Mouse (Mus musculus) layer of hippocampus, postnatal 25 days (tissue): ENCODE data around the gene C5ar1. TPM values are rescaled to one million over a fixed set of nuclear protein-coding genes. Genes with fewer than 3 reads are reported as not detected.

Experiments used
- DNase-seq, 2 experiments: peaks; one replicate each; pipeline ENCODE4 v3.0.0; 2022; ENCODE audit warnings: mixed read lengths in 2 of 2, low spot score in 1 of 2; ENCODE audit errors: extremely low spot score in 1 of 2
- total RNA-seq, 2 experiments: library from RNA; stranded (reverse); gene quantifications; 2 replicates each; pipeline ENCODE4 v1.2.3; 2021

Gene C5ar1
- total RNA-seq, 2 experiments from 2014 or later, result 1.1 TPM

- no peak for DNase-seq
These were observed 19.8 kb downstream of the C5ar1 start for GRCm38 (mm10) chr7:16239554-16239997.

DNA sequence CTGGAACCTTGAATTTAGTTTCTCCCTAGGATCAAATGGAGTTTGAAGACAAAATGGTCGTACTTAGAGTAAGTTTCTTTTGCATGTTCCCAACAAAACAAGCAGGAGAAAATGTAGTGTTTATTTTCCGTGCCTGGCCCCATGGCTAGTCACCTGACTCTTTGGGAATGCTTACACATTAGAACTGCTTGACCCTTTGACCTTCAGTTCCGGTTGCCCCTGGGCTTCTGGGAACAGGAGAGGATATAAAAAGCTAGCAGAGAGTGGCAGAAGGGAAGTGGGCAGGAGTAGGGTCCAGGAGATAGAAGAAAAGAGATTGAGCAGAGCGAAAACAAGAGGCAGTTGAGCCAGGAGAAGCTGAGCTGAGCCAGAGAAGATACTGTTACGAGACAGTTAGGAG lies 29.5 kb downstream of the C5ar1 start:
- DNase-seq, result no peak

DNA sequence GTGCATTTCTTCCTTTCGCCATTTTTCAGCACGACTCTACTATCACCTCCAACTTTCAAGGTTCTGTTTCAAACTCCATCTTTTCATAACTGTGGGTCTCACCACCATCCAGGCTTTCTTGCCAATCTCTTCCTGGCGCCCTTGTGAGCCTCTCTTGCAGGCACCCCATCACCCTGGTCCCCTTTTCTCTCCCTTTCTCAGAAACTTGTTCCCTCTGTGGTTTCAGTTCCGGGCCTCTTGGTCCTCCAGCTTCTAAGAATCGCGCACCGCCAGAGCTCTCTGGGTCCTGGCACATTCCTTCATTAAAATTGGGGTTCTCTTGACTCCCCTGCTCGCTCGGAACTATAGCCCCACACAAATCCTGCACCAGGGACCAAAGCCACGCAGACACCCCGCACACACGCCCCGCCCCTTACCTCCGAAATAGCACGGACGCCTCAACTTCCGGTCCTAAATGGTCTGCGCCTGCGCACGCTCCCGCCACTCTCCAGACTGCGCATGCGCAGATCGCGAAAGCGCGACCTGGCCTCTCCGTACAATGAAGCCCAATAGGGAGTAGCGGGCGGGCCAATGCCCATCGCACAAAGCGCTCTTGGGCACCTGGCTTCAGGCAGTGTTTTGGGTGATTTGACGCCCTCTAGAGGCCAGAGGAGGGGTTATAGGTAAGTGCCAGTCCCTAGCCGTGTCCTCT lies 37.6 kb downstream of the C5ar1 start, which contains the start of gene Dhx34:
Gene Dhx34, minus strand, starts transcription at position 456 of the 691 bp plus-strand sequence.
- peak; percentile 90 to 93 for DNase-seq

- DNase-seq, result no peak
These were observed 45.4 kb downstream of the C5ar1 start for GRCm38 (mm10) chr7:16213986-16214385.

DNA sequence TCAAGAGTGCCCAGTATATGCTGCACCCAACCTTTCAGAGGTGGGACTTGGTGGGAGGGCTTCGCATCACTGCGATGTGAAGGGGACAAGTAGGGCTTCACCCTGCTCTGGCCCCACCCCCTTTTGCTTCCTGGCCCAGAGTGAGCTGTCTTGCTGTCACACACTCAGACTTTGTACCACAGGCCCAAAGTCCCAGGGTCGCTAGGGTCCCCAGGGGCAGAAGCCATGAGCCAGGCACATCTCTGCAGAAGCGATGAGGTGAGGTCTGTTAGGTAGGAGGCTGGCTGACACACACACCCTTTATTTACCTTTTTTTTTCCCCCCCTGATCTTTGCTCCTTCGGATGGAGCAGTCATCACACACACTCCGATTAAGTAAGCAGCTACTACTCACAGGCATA lies 46.1 kb downstream of the C5ar1 start:
- DNase-seq, result no peak

- no peak for DNase-seq
These were observed 48.4 kb downstream of the C5ar1 start for GRCm38 (mm10) chr7:16210862-16211365.

DNA sequence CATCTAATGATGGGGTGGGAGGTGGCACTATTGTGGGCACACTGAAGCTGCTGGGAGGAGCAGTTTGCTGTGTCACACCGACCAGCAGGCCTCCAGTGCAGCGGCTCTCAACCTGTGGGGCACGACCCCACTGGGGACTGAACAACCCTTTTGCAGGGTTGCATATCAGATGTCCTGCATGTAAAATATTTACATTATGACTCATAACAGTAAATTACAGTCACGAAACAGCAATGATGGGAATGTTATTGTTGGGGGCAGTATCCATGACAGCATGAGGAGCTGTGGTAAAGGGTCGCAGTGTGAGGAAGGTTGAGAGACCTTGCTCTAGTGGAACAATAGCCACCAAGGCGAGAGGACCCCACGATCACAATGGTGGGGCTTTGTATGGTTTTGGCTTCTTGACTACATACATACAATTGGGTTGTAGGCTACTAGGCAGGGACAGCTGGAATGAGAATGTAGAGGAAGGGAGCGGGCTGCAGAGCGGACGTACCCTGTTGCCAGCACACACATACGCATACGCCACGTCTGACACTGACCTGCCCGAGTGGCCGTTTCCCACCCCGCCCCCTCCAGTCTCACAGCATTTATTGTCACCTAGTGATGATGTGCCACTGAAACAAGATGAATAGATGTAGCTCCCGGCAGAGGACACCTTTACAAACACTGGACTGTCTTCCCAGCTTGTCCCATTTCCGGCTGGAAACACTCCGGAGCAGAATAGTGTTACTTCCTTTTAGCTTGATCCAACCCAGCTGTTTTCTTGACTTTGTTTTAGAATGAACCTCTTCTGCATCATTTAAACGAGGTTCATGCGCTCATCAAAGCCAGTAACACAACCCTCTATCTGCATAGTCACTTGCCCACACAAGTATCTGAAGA lies 50.3 kb downstream of the C5ar1 start:
- DNase-seq, result no peak

DNA sequence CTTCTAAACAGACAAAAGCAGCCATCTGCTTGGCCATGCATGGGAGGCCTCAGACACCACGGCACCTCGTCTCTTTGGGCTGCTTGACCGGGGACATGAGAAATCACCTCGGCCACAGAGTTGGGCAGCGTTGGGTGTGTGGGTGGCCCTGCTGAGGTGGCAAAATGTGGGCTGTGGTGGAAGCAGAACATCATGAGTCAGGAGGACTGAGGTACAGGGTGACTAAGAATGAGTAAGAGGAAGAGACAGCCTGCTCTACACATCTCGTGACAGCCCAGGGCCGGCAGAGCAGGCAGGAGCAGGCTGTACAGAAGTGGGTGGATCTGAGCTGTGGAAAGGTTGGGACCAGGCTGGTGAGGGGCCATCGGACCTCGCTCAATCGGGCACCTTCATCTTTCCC lies 51.8 kb downstream of the C5ar1 start:
- DNase-seq, result no peak

GRCm38 (mm10) chr7:16207076-16207475 lies 52.3 kb downstream of the C5ar1 start:
- no peak for DNase-seq

GRCm38 (mm10) chr7:16204791-16205190 lies 54.5 kb downstream of the C5ar1 start:
- DNase-seq, result no peak

GRCm38 (mm10) chr7:16203505-16203903 lies 55.8 kb downstream of the C5ar1 start:
- no peak for DNase-seq

- DNase-seq, result no peak
These were observed 56.4 kb downstream of the C5ar1 start for GRCm38 (mm10) chr7:16202756-16203504.

DNA sequence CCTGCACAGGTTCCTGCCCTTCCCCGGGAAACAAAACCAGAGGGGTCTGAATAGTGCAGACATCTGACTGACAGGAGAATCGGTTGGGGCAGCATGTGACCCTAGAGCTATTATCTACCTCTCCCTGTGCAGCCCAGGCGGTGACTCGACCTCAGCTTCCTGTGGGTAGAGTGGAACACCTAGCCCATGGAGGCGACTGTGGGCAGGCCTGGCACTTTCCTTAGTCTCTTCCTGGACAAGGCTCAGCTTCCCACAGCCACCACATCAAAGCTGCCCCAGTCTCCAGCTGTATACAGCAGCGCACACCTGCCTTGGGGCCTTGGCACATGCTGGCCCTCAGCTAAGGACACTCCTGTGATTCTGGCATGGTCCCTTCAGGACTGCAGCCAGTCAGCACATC lies 58.2 kb downstream of the C5ar1 start:
- no peak for DNase-seq

DNA sequence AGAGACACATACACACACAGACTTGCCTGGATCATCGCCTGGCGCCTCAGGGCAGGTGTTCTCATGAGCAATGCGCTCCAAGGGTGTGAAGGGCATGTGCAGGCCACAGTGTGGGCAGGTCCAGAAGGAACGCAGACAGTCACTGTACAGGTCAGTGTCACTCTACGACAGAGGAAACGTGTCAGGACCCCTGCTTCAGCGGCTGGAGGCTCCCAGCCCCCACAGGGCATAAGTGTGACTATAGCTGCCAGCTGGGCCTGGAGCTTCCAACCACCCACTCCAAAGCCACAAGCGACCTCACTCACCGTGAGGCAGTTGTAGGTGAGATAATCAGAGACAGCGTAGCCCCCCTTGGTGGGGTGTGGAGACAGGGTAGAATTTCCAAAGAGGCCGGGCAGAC lies 60.8 kb downstream of the C5ar1 start:
- DNase-seq, result no peak

DNA sequence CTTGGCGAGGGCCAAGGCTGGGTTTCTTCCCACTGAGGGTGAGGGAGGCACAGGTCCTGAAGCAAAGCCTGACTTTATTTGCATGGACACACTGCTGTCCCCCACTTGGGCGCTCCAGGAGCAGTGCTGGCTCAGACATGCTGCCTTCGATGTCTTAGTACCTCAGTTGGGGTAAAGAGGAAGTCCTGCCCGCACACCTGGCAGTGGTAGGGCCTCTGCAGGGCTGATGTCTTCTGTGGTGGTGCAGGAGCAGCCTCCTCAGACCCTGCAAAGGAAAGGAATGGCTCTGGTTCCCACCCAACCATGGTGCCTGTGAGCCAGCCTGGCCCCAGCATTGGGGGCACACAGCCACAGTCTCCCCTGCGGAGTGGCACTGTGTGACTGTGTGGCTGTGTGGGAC lies 62.2 kb downstream of the C5ar1 start:
- no peak for DNase-seq

Other genes with a start within 250 kb of the C5ar1 start
- 10 to 100 TPM; 15.9 to 23.2 TPM for gene Bicra, start 211.6 kb downstream of the C5ar1 start, total RNA-seq
- gene Zfp541, start 197.7 kb downstream of the C5ar1 start, total RNA-seq, result under 1 TPM; 0.44 to 0.66 TPM
- gene Napa, start 161.1 kb downstream of the C5ar1 start, total RNA-seq, result 100 to 1,000 TPM; 282 to 301 TPM
- 10 to 100 TPM; 32.3 to 37.8 TPM for gene Kptn, start 139.6 kb downstream of the C5ar1 start, total RNA-seq
- gene Slc8a2, start 129.7 kb downstream of the C5ar1 start, total RNA-seq, result 100 to 1,000 TPM; 294 to 322 TPM
- gene Meis3, start 84.5 kb downstream of the C5ar1 start, total RNA-seq, result 10 to 100 TPM; 34.3 to 41.1 TPM
- gene Dhx34, start 37.5 kb downstream of the C5ar1 start, total RNA-seq, result 10 to 100 TPM; 11.4 to 13.6 TPM
- gene C5ar2, start 15.4 kb downstream of the C5ar1 start, total RNA-seq, result under 1 TPM; 0.75 to 0.81 TPM
- 10 to 100 TPM; 29.4 to 34.2 TPM for gene Inafm1, start 14.1 kb upstream of the C5ar1 start, total RNA-seq
- 10 to 100 TPM; 59.6 to 77.3 TPM for gene Ccdc9, start 27.3 kb upstream of the C5ar1 start, total RNA-seq
- gene Bbc3, start 48.9 kb upstream of the C5ar1 start, total RNA-seq, result 10 to 100 TPM; 14.0 to 20.0 TPM
- gene Sae1, start 128.3 kb upstream of the C5ar1 start, total RNA-seq, result 100 to 1,000 TPM in 1 of 2 experiments, 10 to 100 TPM in 1; 90.9 to 105 TPM
- gene Zc3h4, start 141.4 kb upstream of the C5ar1 start, total RNA-seq, result 10 to 100 TPM; 54.0 to 59.3 TPM
- 10 to 100 TPM; 62.5 to 81.2 TPM for gene Tmem160, start 193.2 kb upstream of the C5ar1 start, total RNA-seq
- 10 to 100 TPM; 18.8 to 19.8 TPM for gene Npas1, start 218.2 kb upstream of the C5ar1 start, total RNA-seq